Mouse (Mus musculus): ENCODE measurements around the gene Gm20662. TPM values are rescaled to one million over a fixed set of nuclear protein-coding genes. Genes with fewer than 3 reads are reported as not detected.

The Gm20662 gene
- polyA plus RNA-seq, 1 experiment = 0.20 TPM

DNA sequence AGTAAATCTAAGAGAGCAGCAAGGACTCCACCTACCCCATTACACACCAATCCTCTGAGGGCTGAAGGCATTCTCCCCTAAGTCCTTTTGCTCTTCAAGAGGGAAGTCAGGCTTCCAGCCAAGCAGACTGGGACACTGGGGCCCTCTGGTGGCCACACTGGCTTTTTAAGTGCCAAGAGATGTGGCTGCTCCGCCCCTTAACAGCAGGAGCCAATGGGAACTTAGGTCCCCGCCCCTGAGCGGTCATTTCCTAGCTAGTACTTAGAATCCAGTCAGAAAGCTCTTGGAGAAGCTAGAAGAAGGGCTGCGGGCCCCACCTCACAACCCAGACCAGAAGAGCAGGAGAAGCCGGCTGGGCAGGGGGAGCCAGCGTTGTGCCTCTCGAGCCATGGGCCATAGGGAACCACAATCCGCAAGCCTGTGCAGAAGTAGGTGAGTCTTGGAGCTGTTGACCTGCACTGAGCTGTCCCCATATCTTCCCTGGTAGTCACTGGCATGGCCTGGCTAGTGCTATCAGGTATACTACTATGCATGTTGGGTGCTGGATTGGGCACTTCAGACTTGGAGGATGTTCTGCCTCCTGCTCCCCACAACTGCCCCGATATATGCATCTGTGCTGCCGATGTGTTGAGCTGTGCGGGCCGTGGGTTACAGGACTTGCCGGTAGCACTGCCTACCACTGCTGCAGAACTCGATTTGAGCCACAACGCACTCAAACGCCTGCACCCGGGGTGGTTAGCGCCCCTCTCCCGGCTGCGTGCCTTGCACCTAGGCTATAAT lies 56.9 kb downstream of the Gm20662 start, which contains the start of gene Amigo3:
TSS of gene Amigo3 (plus strand) at position 275 of the 780 bp plus-strand sequence.
- Histone ChIP-seq H3K36me3 (ENCODE audit: control insufficient read depth, insufficient read depth) (peaks cover 13% of the 10 kb centered on the region), H3K4me3 (ENCODE audit: insufficient read depth, poor library complexity, severe bottlenecking) (no peak within 1 kb of the TSS), H3ac (ENCODE audit: control insufficient read depth, insufficient read length, low read depth) (no peak within 1 kb of the TSS), H3K27me3 (ENCODE audit: control insufficient read depth, insufficient read depth, insufficient read length) (no peaks in the 10 kb centered on the region), H3K79me2 (ENCODE audit: control insufficient read depth, insufficient read depth) (peaks cover 12% of the 10 kb centered on the region), H3K79me3 (ENCODE audit: low read depth) (peaks cover 1% of the 10 kb centered on the region)
- TF ChIP-seq CTCF (IDR thresholded peaks at IDR 0.05; ENCODE audit: control insufficient read depth, insufficient read depth, insufficient read length) (peak; percentile 63), MAX (IDR thresholded peaks at IDR 0.05) (no peak)

DNA sequence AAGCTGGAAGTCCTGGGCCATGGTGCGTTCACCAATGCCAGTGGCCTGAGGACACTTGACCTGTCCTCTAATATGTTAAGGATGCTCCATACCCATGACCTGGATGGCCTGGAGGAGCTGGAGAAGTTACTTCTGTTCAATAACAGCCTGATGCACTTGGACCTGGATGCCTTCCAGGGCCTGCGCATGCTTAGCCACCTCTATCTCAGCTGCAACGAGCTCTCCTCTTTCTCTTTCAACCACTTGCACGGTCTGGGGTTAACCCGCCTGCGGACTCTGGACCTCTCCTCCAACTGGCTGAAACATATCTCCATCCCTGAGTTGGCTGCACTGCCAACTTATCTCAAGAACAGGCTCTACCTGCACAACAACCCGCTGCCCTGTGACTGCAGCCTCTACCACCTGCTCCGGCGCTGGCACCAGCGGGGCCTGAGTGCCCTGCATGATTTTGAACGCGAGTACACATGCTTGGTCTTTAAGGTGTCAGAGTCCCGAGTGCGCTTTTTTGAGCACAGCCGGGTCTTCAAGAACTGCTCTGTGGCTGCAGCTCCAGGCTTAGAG lies 57.6 kb downstream of the Gm20662 start:
- Histone ChIP-seq H3ac (ENCODE audit: control insufficient read depth, insufficient read length, low read depth) (no peak overlapping the region), H3K79me3 (ENCODE audit: low read depth) (peaks cover 1% of the 10 kb centered on the region), H3K36me3 (ENCODE audit: control insufficient read depth, insufficient read depth) (peaks cover 13% of the 10 kb centered on the region), H3K79me2 (ENCODE audit: control insufficient read depth, insufficient read depth) (peaks cover 12% of the 10 kb centered on the region), H3K27me3 (ENCODE audit: control insufficient read depth, insufficient read depth, insufficient read length) (no peaks in the 10 kb centered on the region), H3K4me3 (ENCODE audit: insufficient read depth, poor library complexity, severe bottlenecking) (no peak overlapping the region)
- no peak for TF ChIP-seq MYOG (IDR thresholded peaks at IDR 0.05; ENCODE audit: control insufficient read depth, extremely low read depth, insufficient read length)
- no peak for TF ChIP-seq MYOD1 (IDR thresholded peaks at IDR 0.05; ENCODE audit: control insufficient read depth, insufficient read length, low read depth)
- no peak for TF ChIP-seq MAX (IDR thresholded peaks at IDR 0.05)
- no peak for TF ChIP-seq FOSL1 (IDR thresholded peaks at IDR 0.05; ENCODE audit: insufficient read depth, low read length, poor library complexity, severe bottlenecking)
- no peak for TF ChIP-seq CTCF (IDR thresholded peaks at IDR 0.05; ENCODE audit: control insufficient read depth, insufficient read depth, insufficient read length)
- no peak for TF ChIP-seq CEBPB (IDR thresholded peaks at IDR 0.05; ENCODE audit: low read depth)
- TF ChIP-seq USF1 (IDR thresholded peaks at IDR 0.05; ENCODE audit: low read depth) = no peak

DNA sequence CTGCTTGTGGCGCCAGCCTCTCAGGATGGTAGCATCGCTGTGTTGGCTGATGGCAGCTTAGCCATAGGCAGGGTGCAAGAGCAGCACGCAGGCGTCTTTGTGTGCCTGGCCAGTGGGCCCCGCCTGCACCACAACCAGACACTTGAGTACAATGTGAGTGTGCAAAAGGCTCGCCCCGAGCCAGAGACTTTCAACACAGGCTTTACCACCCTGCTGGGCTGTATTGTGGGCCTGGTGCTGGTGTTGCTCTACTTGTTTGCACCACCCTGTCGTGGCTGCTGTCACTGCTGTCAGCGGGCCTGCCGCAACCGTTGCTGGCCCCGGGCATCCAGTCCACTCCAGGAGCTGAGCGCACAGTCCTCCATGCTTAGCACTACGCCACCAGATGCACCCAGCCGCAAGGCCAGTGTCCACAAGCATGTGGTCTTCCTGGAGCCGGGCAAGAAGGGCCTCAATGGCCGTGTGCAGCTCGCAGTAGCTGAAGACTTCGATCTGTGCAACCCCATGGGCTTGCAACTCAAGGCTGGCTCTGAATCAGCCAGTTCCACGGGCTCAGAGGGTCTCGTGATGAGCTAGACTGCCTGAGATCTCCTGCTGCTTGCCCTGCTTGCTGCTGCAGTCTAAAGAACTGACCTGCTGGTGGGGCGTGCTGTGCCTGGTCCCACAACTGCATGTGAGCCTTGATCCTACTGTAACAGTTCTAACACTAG lies 58.3 kb downstream of the Gm20662 start:
- TF ChIP-seq CEBPB (IDR thresholded peaks at IDR 0.05; ENCODE audit: low read depth) (no peak), CTCF (IDR thresholded peaks at IDR 0.05; ENCODE audit: control insufficient read depth, insufficient read depth, insufficient read length) (no peak), MAX (IDR thresholded peaks at IDR 0.05) (no peak), USF1 (IDR thresholded peaks at IDR 0.05; ENCODE audit: low read depth) (no peak), FOSL1 (IDR thresholded peaks at IDR 0.05; ENCODE audit: insufficient read depth, low read length, poor library complexity, severe bottlenecking) (no peak), MYOG (IDR thresholded peaks at IDR 0.05; ENCODE audit: control insufficient read depth, extremely low read depth, insufficient read length) (no peak), MYOD1 (IDR thresholded peaks at IDR 0.05; ENCODE audit: control insufficient read depth, insufficient read length, low read depth) (no peak)
- Histone ChIP-seq H3K36me3 (ENCODE audit: control insufficient read depth, insufficient read depth) (peaks cover 13% of the 10 kb centered on the region), H3ac (ENCODE audit: control insufficient read depth, insufficient read length, low read depth) (no peak overlapping the region), H3K79me3 (ENCODE audit: low read depth) (peaks cover 1% of the 10 kb centered on the region), H3K79me2 (ENCODE audit: control insufficient read depth, insufficient read depth) (peaks cover 8% of the 10 kb centered on the region), H3K4me3 (ENCODE audit: insufficient read depth, poor library complexity, severe bottlenecking) (no peak overlapping the region), H3K27me3 (ENCODE audit: control insufficient read depth, insufficient read depth, insufficient read length) (no peaks in the 10 kb centered on the region)

DNA sequence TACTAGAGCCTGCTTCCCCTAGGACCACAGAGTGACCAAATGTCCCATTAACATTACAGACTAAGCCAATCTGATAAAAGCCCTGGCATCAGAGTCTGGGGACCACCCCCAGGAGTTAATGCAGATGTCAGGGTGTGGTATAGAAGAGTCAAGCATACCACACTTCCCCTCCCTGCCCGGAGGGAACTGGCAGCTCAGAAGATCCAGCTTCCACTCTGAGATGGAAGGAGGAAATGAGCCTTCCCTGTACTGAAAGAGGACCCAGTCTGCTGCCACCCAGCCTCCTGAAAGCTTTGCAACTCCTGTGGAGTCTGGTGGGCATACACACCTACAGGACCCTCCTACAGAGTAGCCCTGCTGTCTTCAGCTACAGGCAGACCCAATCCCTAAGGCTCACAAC lies 58.9 kb downstream of the Gm20662 start:
- Histone ChIP-seq H3K27me3 (ENCODE audit: control insufficient read depth, insufficient read depth, insufficient read length) (no peaks in the 10 kb centered on the region), H3K79me3 (ENCODE audit: low read depth) (no peaks in the 10 kb centered on the region), H3K79me2 (ENCODE audit: control insufficient read depth, insufficient read depth) (peaks cover 2% of the 10 kb centered on the region), H3ac (ENCODE audit: control insufficient read depth, insufficient read length, low read depth) (no peak overlapping the region), H3K36me3 (ENCODE audit: control insufficient read depth, insufficient read depth) (peaks cover 13% of the 10 kb centered on the region), H3K4me3 (ENCODE audit: insufficient read depth, poor library complexity, severe bottlenecking) (no peak overlapping the region)
- TF ChIP-seq MAX (IDR thresholded peaks at IDR 0.05) = no peak
- TF ChIP-seq USF1 (IDR thresholded peaks at IDR 0.05; ENCODE audit: low read depth) = no peak
- TF ChIP-seq MYOD1 (IDR thresholded peaks at IDR 0.05; ENCODE audit: control insufficient read depth, insufficient read length, low read depth) = no peak
- TF ChIP-seq MYOG (IDR thresholded peaks at IDR 0.05; ENCODE audit: control insufficient read depth, extremely low read depth, insufficient read length) = no peak
- TF ChIP-seq CEBPB (IDR thresholded peaks at IDR 0.05; ENCODE audit: low read depth) = no peak
- TF ChIP-seq CTCF (IDR thresholded peaks at IDR 0.05; ENCODE audit: control insufficient read depth, insufficient read depth, insufficient read length) = no peak
- TF ChIP-seq FOSL1 (IDR thresholded peaks at IDR 0.05; ENCODE audit: insufficient read depth, low read length, poor library complexity, severe bottlenecking) = no peak

DNA sequence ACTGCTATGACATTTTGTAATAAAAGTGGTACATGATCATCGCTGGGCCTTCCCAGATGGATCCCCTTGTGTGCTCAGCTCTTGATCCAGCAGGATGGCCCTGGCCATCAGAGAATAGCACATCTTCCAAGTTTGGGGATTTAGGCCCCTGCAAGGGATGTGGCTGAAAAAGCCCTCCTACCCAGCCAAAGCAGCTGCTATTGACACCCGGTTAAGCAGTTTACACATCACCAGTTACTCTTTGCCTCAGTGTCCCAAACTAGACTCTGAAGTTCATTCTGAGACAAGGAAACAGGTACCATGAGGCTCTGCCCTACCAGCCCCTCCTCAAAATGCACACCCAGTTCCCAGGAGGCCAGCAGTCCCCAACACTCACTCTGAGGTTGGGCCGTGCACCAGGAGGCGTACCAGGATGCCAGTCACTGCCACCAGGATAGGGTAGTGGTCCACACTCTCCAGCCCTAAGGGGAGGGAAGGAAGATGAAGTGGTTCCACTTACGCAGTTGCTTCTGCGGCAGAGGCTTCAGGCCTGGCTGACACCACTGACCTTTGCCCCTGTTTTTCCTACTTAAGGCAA lies 59.6 kb downstream of the Gm20662 start:
- H3K4me3 ChIP-seq (ENCODE audit: insufficient read depth, poor library complexity, severe bottlenecking) = no peak overlapping the region
- no peak overlapping the region for H3ac ChIP-seq (ENCODE audit: control insufficient read depth, insufficient read length, low read depth)
- H3K79me2 ChIP-seq (ENCODE audit: control insufficient read depth, insufficient read depth) = no peaks in the 10 kb centered on the region
- peaks cover 13% of the 10 kb centered on the region for H3K36me3 ChIP-seq (ENCODE audit: control insufficient read depth, insufficient read depth)
- no peaks in the 10 kb centered on the region for H3K79me3 ChIP-seq (ENCODE audit: low read depth)
- TF ChIP-seq CTCF (IDR thresholded peaks at IDR 0.05; ENCODE audit: control insufficient read depth, insufficient read depth, insufficient read length) (no peak), CEBPB (IDR thresholded peaks at IDR 0.05; ENCODE audit: low read depth) (no peak), MYOD1 (IDR thresholded peaks at IDR 0.05; ENCODE audit: control insufficient read depth, insufficient read length, low read depth) (no peak), USF1 (IDR thresholded peaks at IDR 0.05; ENCODE audit: low read depth) (no peak), FOSL1 (IDR thresholded peaks at IDR 0.05; ENCODE audit: insufficient read depth, low read length, poor library complexity, severe bottlenecking) (no peak), MYOG (IDR thresholded peaks at IDR 0.05; ENCODE audit: control insufficient read depth, extremely low read depth, insufficient read length) (no peak), MAX (IDR thresholded peaks at IDR 0.05) (no peak)
- no peaks in the 10 kb centered on the region for H3K27me3 ChIP-seq (ENCODE audit: control insufficient read depth, insufficient read depth, insufficient read length)

Measured in C2C12 (cell line).